Mouse (Mus musculus): Measurements from ENCODE around the gene Kcnq5. TPM values are rescaled to one million over a fixed set of nuclear protein-coding genes. Genes with fewer than 3 reads are reported as not detected.

Kcnq5 gene
- polyA plus RNA-seq, 1 experiment, result 0.10 TPM

DNA sequence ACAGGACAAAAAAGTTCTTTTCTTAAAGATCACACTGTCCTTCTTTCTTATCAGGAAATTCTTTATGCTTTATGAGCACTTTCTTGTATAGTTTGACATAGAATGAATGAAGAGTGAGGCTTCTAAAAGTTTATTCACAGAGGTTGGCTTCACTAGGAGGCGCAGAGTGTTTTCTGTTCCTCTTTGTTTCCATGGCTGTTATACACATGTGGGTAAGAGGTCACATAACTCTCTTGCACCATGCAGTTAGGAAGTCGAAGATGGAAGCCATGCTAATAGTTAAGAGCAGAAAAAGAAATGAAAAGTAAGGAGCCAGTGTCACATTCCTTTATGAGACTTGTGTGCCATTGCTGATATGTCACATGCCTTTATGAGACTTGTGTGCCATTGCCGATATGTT is 105.3 kb downstream of the Kcnq5 start:
- Histone ChIP-seq H3K36me3 (replicated peaks; ENCODE audit: low read length) (no peaks in the 10 kb centered on the region), H3K27me3 (replicated peaks) (no peaks in the 10 kb centered on the region), H3K9me3 (no peaks in the 10 kb centered on the region), H3K4me3 (replicated peaks) (no peak overlapping the region), H3K4me1 (no peaks in the 10 kb centered on the region)
- TF ChIP-seq FLI1 (IDR thresholded peaks at IDR 0.05; ENCODE audit: low read length), result no peak
- TF ChIP-seq GATA1 (IDR thresholded peaks at IDR 0.05; ENCODE audit: borderline replicate concordance, low read length), result no peak

DNA sequence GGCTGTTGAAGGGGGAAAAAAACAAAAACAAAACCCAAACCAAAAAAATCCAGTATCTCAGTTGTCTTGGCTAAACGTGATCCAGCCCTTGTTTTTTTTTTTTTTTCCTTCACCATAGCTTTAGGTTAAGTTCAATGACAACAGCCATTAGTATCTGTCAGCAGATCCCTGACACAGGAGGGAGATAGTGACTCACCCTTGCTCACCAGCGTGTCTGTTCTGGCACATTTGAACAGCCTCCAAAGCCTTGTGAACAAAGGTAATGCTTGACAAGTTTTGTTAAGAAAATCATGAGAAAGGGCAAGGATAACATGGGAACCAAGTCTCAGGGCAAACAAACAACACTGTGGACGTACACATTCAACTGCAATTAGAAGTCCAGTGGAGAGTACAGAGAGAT is 123.2 kb downstream of the Kcnq5 start:
- Histone ChIP-seq H3K4me3 (replicated peaks) (no peak overlapping the region), H3K36me3 (replicated peaks; ENCODE audit: low read length) (no peaks in the 10 kb centered on the region)
- TF ChIP-seq FLI1 (IDR thresholded peaks at IDR 0.05; ENCODE audit: low read length), result no peak

DNA sequence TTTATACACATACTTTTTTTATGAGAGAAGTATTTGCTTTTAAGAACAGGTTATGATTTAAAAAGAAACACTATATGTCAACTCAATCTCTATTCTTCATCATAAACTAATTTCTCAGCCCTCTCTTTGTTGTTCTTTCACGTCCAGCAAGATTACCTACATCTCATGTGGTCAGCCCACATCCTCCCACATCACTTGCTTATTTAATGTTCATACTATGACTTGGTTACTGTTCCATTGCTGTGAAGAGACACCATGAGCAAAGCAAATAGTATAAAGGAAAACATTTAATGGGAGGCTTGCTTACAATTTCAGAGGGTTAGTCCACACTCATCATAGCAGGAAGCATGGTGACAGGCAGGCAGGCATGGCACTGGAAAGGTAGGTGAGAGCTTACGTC is 124.4 kb downstream of the Kcnq5 start:
- Histone ChIP-seq H3K9me3 (no peaks in the 10 kb centered on the region), H3K4me1 (peaks cover 36% of the 10 kb centered on the region), H3K4me3 (replicated peaks) (no peak overlapping the region), H3K36me3 (replicated peaks; ENCODE audit: low read length) (no peaks in the 10 kb centered on the region), H3K27me3 (replicated peaks) (no peaks in the 10 kb centered on the region)
- TF ChIP-seq FLI1 (IDR thresholded peaks at IDR 0.05; ENCODE audit: low read length) (no peak), GATA1 (IDR thresholded peaks at IDR 0.05; ENCODE audit: borderline replicate concordance, low read length) (no peak)

More for the DNA sequence above, 123.2 kb downstream of the Kcnq5 start:
- Histone ChIP-seq H3K27me3 (replicated peaks) (no peaks in the 10 kb centered on the region), H3K9me3 (no peaks in the 10 kb centered on the region), H3K4me1 (peaks cover 36% of the 10 kb centered on the region)

DNA sequence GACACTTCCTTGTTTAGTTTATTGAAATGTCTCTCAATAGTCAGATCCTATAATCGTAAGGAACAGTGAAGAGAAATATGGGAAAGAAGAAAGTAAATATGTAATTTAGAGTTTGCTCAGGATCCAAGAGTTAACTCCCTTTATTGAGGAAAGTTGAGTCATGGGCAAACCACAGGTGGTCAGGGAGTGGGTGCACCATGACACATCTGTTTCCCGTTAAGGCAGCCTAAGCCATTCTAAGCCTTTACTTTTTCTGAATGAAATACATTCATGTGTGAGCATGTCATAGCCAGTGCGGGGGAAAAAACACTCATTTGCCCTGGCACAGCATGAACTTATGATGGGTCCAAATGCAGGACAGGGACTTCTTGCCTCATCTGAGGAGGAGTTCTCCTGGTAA is 125.4 kb downstream of the Kcnq5 start:
- TF ChIP-seq GATA1 (IDR thresholded peaks at IDR 0.05; ENCODE audit: borderline replicate concordance, low read length), result no peak
- no peak for TF ChIP-seq FLI1 (IDR thresholded peaks at IDR 0.05; ENCODE audit: low read length)
- Histone ChIP-seq H3K4me1 (peaks cover 36% of the 10 kb centered on the region), H3K36me3 (replicated peaks; ENCODE audit: low read length) (no peaks in the 10 kb centered on the region), H3K4me3 (replicated peaks) (peak overlapping the region; percentile 80), H3K9me3 (no peaks in the 10 kb centered on the region), H3K27me3 (replicated peaks) (no peaks in the 10 kb centered on the region)

DNA sequence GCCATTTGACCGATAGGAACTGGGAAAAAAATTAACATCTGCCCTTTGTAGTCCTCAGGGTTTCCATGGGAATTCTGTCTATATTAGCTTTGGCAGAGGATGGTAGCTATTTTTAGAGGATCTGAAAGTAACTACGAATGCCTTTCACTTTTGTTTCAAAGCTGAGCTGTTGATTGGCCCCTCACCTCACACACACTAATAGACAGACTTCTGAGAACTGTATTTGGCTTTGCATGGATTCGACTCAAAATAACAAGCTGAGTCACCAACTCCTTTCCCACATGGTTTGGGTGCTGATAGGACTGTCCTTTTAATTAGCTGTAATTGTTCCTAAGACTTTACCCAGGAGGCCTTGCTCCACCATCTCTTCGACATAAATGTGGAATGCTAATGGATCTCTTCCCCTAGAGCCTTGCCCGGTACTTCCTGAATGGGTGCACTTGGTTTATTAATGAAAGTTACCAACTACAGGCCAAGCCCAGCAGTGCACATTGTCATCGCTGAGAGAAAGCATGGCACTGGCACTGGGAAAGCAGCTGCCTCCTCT is 131.8 kb downstream of the Kcnq5 start:
- Histone ChIP-seq H3K27me3 (replicated peaks) (no peaks in the 10 kb centered on the region), H3K4me3 (replicated peaks) (peak overlapping the region; percentile 88), H3K9me3 (no peaks in the 10 kb centered on the region), H3K4me1 (peaks cover 27% of the 10 kb centered on the region), H3K36me3 (replicated peaks; ENCODE audit: low read length) (no peaks in the 10 kb centered on the region)
- TF ChIP-seq GATA1 (IDR thresholded peaks at IDR 0.05; ENCODE audit: borderline replicate concordance, low read length) (no peak), FLI1 (IDR thresholded peaks at IDR 0.05; ENCODE audit: low read length) (no peak)

DNA sequence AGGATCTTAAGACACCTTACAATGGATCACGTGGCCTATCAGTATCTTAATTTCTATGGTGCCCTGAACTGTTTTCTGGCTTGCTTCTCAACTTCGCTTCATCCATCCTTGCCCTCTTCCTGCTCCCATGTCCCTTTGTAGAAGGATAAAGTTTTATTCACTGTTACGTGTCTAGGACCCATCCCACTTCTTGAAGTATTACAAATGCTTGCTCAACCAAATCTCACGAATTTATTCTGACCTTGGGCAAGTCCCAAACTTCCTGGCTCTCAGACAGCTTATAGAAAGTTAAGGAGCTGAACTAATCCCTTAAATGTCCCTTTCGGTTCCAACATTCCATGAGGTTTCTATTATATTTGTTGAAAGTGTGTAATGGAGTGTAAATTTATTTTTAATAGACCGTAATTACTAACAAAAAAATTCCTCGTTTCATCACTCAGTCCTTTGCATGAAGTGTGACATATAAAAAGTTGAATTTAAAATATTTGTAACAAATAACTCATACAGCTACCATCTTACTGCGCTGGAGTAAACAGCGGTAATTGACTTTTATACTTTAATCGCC is 141.6 kb downstream of the Kcnq5 start:
- Histone ChIP-seq H3K27me3 (replicated peaks) (no peaks in the 10 kb centered on the region), H3K9me3 (no peaks in the 10 kb centered on the region), H3K4me1 (0 out of 2 replicates have a peak, but pooled peaks cover 3% of the 10 kb centered on the region), H3K4me3 (replicated peaks) (no peak overlapping the region), H3K36me3 (replicated peaks; ENCODE audit: low read length) (no peaks in the 10 kb centered on the region)
- TF ChIP-seq GATA1 (IDR thresholded peaks at IDR 0.05; ENCODE audit: borderline replicate concordance, low read length), result no peak
- no peak for TF ChIP-seq FLI1 (IDR thresholded peaks at IDR 0.05; ENCODE audit: low read length)

DNA sequence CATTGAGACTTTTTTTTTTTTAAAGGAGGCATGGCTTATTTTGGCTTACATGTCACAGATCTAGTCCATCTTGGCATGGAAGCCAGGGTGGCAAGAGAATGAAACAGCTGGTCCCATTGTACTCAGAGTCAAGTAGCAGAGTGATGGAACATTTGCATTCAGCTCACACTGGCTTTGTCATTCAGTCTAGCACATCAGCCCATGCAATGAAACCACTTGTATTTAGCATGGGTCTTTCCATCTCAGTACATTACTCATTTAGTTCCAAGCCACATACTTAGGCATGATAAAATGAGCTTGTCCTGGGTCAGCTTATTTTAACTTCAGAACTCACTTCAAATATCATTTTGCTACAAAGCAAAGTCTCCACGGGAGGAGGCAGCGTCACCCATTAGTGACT is 156.7 kb downstream of the Kcnq5 start:
- Histone ChIP-seq H3K27me3 (replicated peaks) (no peaks in the 10 kb centered on the region), H3K4me1 (peaks cover 5% of the 10 kb centered on the region), H3K4me3 (replicated peaks) (no peak overlapping the region), H3K9me3 (no peaks in the 10 kb centered on the region), H3K36me3 (replicated peaks; ENCODE audit: low read length) (no peaks in the 10 kb centered on the region)
- TF ChIP-seq FLI1 (IDR thresholded peaks at IDR 0.05; ENCODE audit: low read length), result no peak
- no peak for TF ChIP-seq GATA1 (IDR thresholded peaks at IDR 0.05; ENCODE audit: borderline replicate concordance, low read length)

DNA sequence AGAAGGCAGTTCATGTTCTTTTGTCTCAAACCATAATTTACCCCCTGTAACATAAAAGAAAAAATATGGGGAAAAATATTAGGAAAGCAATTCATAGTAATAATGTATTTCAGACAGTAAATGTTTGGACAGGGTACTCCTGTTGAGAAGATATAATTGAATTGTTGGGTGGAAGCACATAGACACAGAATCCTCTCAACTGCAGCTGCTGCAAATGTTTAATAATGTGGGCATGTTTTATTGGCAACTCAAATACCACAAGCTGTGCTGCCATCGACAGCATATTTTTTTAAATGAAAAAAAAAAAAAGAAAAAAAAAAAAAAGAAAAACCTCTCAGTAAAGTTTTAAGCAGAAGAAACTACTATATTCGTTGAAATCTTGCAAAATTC is 157.3 kb downstream of the Kcnq5 start:
- no peaks in the 10 kb centered on the region for H3K36me3 ChIP-seq (replicated peaks; ENCODE audit: low read length)
- no peaks in the 10 kb centered on the region for H3K9me3 ChIP-seq
- no peaks in the 10 kb centered on the region for H3K27me3 ChIP-seq (replicated peaks)
- no peak overlapping the region for H3K4me3 ChIP-seq (replicated peaks)
- TF ChIP-seq FLI1 (IDR thresholded peaks at IDR 0.05; ENCODE audit: low read length) (no peak), GATA1 (IDR thresholded peaks at IDR 0.05; ENCODE audit: borderline replicate concordance, low read length) (no peak)
- H3K4me1 ChIP-seq, result peaks cover 5% of the 10 kb centered on the region

DNA sequence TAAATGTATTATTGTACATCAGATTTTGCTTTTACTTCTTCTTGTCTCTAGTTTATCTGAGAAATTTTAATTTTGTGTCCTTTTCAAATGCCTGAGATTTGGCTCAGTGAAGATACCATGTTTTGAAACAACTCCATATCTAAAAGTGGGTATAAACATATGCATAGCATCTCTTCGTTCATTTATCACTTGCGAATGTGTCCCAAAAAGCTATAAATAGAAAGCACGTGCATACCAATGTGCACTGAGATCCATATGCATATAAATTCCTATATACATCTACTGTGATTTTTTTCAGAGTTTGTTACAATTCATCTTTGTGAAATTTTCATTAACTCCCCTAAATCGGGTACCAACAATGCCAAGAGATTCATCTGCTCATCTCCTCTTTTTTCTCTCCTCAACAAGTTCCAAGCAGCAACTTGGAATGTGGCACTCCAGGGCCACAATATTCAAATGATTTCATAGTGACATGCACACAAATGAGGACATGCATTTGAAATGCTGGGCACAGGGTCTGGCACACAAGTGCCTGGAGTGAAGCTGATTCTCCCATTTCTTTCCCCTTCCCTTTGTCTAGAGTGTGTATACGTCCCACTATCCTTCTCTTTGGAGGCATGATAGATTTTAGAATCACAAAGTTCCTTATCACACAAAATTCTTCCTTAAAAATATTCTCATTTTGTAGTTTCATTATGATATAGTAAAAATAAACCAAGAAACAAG is 157.8 kb downstream of the Kcnq5 start:
- no peak overlapping the region for H3K4me3 ChIP-seq (replicated peaks)
- TF ChIP-seq FLI1 (IDR thresholded peaks at IDR 0.05; ENCODE audit: low read length) (no peak), GATA1 (IDR thresholded peaks at IDR 0.05; ENCODE audit: borderline replicate concordance, low read length) (no peak)

DNA sequence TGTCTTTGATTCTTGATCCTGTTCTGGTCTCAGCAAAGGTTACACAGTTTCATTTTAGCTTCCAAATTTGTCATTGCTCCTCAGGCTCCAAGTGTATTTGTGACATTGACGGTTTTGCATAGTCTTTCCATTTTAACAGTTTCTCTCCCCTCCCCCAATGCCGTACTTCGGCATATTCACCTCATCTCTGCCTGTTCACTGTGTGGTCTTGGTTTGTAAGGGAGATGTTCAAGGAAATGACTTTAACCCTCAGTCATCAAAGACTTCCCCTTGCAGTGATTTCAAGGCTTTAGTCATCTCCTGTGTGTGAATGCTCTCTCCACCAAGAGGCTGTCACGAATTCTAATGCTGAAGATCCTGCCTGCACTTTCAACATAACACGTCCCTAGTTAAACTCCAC is 181.0 kb downstream of the Kcnq5 start:
- Histone ChIP-seq H3K36me3 (replicated peaks; ENCODE audit: low read length) (no peaks in the 10 kb centered on the region), H3K4me3 (replicated peaks) (no peak overlapping the region), H3K9me3 (no peaks in the 10 kb centered on the region), H3K27me3 (replicated peaks) (no peaks in the 10 kb centered on the region), H3K4me1 (peaks cover 29% of the 10 kb centered on the region)
- TF ChIP-seq GATA1 (IDR thresholded peaks at IDR 0.05; ENCODE audit: borderline replicate concordance, low read length) (no peak), FLI1 (IDR thresholded peaks at IDR 0.05; ENCODE audit: low read length) (no peak)

More for the DNA sequence above, 157.8 kb downstream of the Kcnq5 start:
- Histone ChIP-seq H3K36me3 (replicated peaks; ENCODE audit: low read length) (no peaks in the 10 kb centered on the region), H3K27me3 (replicated peaks) (no peaks in the 10 kb centered on the region), H3K9me3 (no peaks in the 10 kb centered on the region), H3K4me1 (peaks cover 2% of the 10 kb centered on the region)
